Mouse (Mus musculus) neutrophil, adult 83 days (primary cell): ENCODE data around the gene Robo2. TPM values are rescaled to one million over a fixed set of nuclear protein-coding genes. Genes with fewer than 3 reads are reported as not detected.

Experiments
- total RNA-seq, 2 experiments: library from RNA; stranded (reverse); gene quantifications; one replicate each; pipeline ENCODE4 v1.2.4; 2023

Robo2 gene
- total RNA-seq = under 1 TPM; 0.33 to 0.57 TPM

DNA sequence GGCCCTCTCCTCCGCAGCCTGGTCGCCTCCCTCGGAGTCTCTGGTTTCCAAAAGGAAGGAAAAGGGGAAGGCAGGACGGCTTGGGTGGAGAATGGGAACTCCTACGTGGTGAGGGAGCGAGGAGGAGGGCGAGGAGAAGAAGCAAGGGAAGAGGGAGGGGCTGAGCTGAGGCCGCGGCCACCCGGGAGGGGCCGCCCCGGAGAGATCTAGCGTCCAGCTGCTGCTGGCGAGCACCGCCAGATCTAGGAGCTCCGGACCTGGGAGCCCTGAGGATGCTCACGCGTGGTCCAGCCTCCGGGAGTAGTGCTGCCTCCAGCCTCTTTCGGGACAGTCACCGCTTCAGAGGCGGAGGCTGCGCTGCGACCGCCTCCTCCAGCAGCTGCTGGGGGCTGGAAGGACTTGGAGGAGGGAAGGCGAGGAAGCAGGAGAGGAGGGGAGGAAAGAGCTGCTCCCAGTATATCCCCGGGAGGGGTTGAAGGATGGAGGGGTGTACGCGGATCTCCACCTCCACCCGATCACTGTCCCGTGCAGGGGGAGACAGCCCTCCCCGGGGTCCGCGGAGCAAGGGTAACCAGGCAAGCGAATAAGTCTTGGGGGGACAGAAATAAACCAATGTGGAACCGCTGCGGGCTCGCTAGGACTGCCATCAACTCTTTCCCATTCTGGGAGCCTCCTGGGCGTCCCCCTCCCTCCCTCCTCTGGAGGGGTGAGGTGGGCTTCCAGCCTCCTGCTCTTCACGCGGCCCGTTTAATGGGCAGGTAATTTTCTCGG is at the start of gene Robo2:
Gene Robo2, minus strand, starts transcription at position 345 of the 771 bp plus-strand sequence.

